Mouse (Mus musculus) midbrain, embryonic 12.5 days (tissue): Measurements from ENCODE around the gene Psme1. TPM values are rescaled to one million over a fixed set of nuclear protein-coding genes. Genes with fewer than 3 reads are reported as not detected.

Source experiments
- ATAC-seq: fragments of 200-750 bp; cut with Nextera tagmentation; 2 replicates; pipeline ENCODE4 v1.8.0; 2017; ENCODE audit warnings: low read depth, moderate TSS enrichment, moderate library complexity; ENCODE audit not compliant: low FRiP score
- H3K27ac ChIP-seq: fragments of 300-500 bp; sonication (generic); replicated peaks from 2 replicates; pipeline ENCODE4 v1.5.1; 2016; ENCODE audit warnings: mild to moderate bottlenecking
- H3K27me3 ChIP-seq: fragments of 300-500 bp; sonication (generic); 2 replicates; pipeline ENCODE4 v1.6.1; 2016; ENCODE audit warnings: mild to moderate bottlenecking
- H3K36me3 ChIP-seq: fragments of 300-500 bp; sonication (generic); 2 replicates; pipeline ENCODE4 v1.6.1; 2016
- H3K4me1 ChIP-seq: fragments of 300-500 bp; sonication (generic); 2 replicates; pipeline ENCODE4 v1.6.1; 2016
- H3K4me2 ChIP-seq: fragments of 300-500 bp; sonication (generic); replicated peaks from 2 replicates; pipeline ENCODE4 v1.6.1; 2016; ENCODE audit warnings: mild to moderate bottlenecking, moderate library complexity
- H3K4me3 ChIP-seq: fragments of 300-500 bp; sonication (generic); 2 replicates; pipeline ENCODE4 v1.5.1; 2016; ENCODE audit warnings: mild to moderate bottlenecking
- H3K9ac ChIP-seq: fragments of 300-500 bp; sonication (generic); replicated peaks from 2 replicates; pipeline ENCODE4 v1.6.1; 2016; ENCODE audit warnings: mild to moderate bottlenecking, moderate library complexity
- H3K9me3 ChIP-seq: fragments of 300-500 bp; sonication (generic); 2 replicates; pipeline ENCODE4 v1.6.1; 2016; ENCODE audit warnings: mild to moderate bottlenecking
- WGBS: fragments of 180-500 bp; shearing (Covaris S2); methylation state at CpG from one replicate; pipeline ENCODE4 v1.1.7; 2016; 5-methylcytosine and 5-hydroxymethylcytosine counted together
- polyA plus RNA-seq: library from polyadenylated mRNA; unstranded; fragments of >200 nt; fragmentation: Nextera tagmentation; extraction: Ambion mirVana; gene quantifications from 2 replicates; pipeline ENCODE4 v1.2.1, GENCODE M21; 2016

The Psme1 gene
- polyA plus RNA-seq, 1 experiment from 2014 or later = 127 TPM

DNA sequence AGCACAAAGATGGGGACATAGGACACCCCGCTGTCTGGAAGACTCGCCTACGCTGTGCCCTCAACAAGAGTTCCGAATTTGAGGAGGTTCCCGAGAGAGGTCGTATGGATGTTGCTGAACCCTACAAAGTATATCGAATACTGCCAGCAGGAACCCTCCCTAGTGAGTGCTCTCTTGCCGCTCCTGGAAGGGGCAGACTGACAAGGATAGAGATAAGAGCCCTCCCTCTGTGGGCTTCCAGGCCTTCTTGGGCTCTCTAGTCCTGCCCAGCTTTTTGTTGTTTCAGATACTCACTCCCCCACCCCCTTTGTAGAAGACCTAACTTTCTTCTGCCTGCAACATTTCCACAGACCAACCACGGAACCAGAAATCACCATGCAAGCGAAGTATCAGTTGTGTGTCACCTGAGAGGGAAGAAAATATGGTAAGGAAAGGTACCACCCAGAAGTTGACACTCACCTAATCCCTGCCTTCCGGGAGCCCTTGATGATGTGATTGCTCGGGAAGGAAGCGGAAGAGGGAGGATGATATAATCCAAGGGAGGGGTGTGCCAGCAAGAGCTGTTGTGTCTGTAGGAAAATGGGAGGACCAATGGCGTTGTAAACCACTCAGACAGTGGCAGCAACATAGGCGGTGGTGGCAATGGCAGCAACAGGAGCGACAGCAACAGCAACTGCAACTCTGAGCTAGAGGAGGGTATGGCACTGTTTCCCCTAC, 28.0 kb downstream of the Psme1 start:
- Histone ChIP-seq H3K9ac (no peak overlapping the region), H3K4me3 (no peak overlapping the region), H3K36me3 (peaks cover 68% of the 10 kb centered on the region), H3K9me3 (no peaks in the 10 kb centered on the region), H3K4me1 (peaks cover 10% of the 10 kb centered on the region; the same call in 1 of the 2 replicates), H3K4me2 (no peak overlapping the region), H3K27ac (no peak overlapping the region), H3K27me3 (no peaks in the 10 kb centered on the region)
- ATAC-seq = no peak
- 95% methylated on average over 16 of the region's 16 CpGs for WGBS

DNA sequence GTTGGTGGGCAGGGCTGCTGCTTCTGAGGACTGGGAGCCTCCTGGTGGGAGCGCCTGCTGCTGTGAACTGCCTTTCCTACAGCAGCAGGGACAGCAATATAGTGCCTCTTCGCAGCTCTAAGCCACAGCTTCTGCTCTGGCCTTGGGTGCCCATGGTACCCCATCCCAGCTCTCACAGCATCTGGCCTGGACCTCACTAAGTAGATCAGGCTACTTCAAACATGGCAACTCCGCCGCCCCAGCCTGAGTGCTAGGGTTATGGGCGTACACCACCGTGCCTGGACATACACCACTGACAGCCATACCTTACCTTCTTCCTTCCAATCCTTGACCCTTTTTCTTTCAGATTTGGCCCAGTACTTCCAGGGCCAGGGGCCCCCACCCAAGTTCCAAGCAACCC, 30.4 kb downstream of the Psme1 start:
- no peak overlapping the region for H3K4me3 ChIP-seq
- no peak overlapping the region for H3K4me2 ChIP-seq
- H3K9me3 ChIP-seq = no peaks in the 10 kb centered on the region
- ATAC-seq = no peak
- 97% methylated on average over 6 of the region's 6 CpGs for WGBS
- no peaks in the 10 kb centered on the region for H3K27me3 ChIP-seq
- peaks cover 44% of the 10 kb centered on the region for H3K36me3 ChIP-seq
- H3K27ac ChIP-seq = no peak overlapping the region
- no peak overlapping the region for H3K9ac ChIP-seq
- H3K4me1 ChIP-seq = peaks cover 10% of the 10 kb centered on the region; the same call in 1 of the 2 replicates

DNA sequence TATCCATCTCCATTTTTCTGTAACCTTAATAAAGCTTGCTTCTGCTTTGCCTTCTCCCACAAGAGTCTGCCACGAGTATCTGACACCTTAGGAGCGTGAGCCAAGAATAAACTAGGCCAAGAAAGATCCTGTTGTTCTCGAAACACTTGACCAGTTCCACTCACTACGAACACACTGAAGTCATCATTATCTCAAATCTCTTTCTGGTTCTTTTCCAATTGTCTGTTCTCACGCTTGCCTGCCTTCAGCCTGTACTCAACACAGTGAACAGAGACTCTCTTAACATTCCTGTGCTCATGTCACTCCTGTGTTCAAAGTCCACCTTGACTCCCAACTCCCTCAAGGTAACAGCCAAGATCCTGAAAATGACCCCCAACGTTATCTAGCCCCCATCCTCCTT, 35.4 kb downstream of the Psme1 start:
- H3K27ac ChIP-seq = no peak overlapping the region
- no peak overlapping the region for H3K4me2 ChIP-seq
- H3K9me3 ChIP-seq = no peaks in the 10 kb centered on the region
- H3K4me3 ChIP-seq = no peak overlapping the region
- H3K36me3 ChIP-seq = peaks cover 12% of the 10 kb centered on the region
- no peak overlapping the region for H3K9ac ChIP-seq
- 78% methylated on average over 6 of the region's 6 CpGs for WGBS
- H3K27me3 ChIP-seq = peaks cover 6% of the 10 kb centered on the region
- no peak for ATAC-seq
- H3K4me1 ChIP-seq = 0 out of 2 replicates have a peak, but pooled peaks cover 5% of the 10 kb centered on the region

DNA sequence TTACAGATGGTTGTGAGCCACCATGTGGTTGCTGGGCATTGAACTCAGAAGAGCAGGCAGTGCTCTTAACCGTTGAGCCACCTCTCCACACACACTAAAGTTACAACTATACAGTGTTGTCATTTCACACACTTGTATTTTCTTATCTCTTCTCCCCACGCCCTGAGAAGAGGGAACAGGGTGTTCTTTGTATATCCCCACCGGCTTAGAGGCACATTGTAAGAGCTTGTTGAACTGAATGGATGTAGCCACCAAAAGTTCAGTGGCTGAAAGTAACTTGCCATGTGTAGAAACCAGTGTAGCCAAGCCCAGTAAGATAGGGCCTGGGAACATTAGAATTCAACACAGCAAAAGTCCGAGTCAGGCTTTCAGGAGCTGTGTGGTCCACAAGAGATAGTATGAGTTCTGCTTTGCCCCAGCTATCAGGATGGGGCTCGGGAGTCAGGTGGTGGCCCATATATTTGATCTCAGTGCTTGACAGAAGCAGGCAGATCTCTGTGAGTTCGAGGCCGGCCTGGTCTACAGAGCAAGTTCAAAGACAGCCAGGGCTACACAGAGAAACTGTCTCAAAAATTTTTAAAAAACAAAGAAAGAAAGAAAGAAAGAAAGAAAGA, 36.7 kb downstream of the Psme1 start:
- Histone ChIP-seq H3K9ac (no peak overlapping the region), H3K4me3 (no peak overlapping the region), H3K36me3 (no peaks in the 10 kb centered on the region), H3K27ac (no peak overlapping the region), H3K27me3 (peaks cover 9% of the 10 kb centered on the region), H3K4me1 (0 out of 2 replicates have a peak, but pooled peaks cover 9% of the 10 kb centered on the region), H3K4me2 (no peak overlapping the region), H3K9me3 (no peaks in the 10 kb centered on the region)
- 87% methylated on average over 7 of the region's 7 CpGs for WGBS
- no peak for ATAC-seq

- Histone ChIP-seq H3K9me3 (no peaks in the 10 kb centered on the region), H3K27ac (no peak overlapping the region), H3K4me1 (0 out of 2 replicates have a peak, but pooled peaks cover 9% of the 10 kb centered on the region), H3K4me3 (no peak overlapping the region), H3K9ac (no peak overlapping the region), H3K36me3 (no peaks in the 10 kb centered on the region), H3K4me2 (no peak overlapping the region), H3K27me3 (peaks cover 9% of the 10 kb centered on the region)
- WGBS = 52% methylated on average over 2 of the region's 2 CpGs
- no peak for ATAC-seq
Observed at GRCm38 (mm10) chr14:55615876-55616275, 38.0 kb downstream of the Psme1 start.

GRCm38 (mm10) chr14:55616844-55617243, 38.9 kb downstream of the Psme1 start:
- Histone ChIP-seq H3K4me1 (0 out of 2 replicates have a peak, but pooled peaks cover 9% of the 10 kb centered on the region), H3K4me3 (no peak overlapping the region), H3K27ac (no peak overlapping the region), H3K9me3 (no peaks in the 10 kb centered on the region), H3K4me2 (no peak overlapping the region), H3K36me3 (no peaks in the 10 kb centered on the region), H3K27me3 (peaks cover 9% of the 10 kb centered on the region), H3K9ac (no peak overlapping the region)
- no peak for ATAC-seq
- 63% methylated on average over 2 of the region's 2 CpGs for WGBS

DNA sequence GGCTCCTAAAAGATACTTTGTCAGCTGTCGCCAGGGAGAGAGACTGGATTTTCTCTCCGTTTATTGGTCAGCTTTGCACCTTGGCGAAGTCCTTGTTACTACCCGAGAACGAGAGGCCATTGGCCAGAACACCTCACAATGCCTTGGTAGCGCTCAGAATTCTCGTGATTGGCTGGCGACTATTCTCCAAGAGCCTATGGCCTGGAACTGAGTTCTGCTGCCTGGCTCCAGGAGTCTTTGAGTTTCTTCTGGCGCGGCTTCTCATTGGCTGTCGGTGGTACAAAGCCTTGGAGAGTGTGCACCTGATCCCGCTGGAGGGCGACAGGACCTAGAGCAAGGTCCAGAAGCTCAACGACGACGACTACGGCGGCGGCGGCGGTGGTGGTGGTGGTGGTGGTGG, 39.9 kb downstream of the Psme1 start, which contains the start of gene Rec8:
Gene Rec8, plus strand, starts transcription at position 216 of the 400 bp plus-strand sequence.
- Histone ChIP-seq H3K27ac (no peak within 1 kb of the TSS), H3K27me3 (peaks cover 9% of the 10 kb centered on the region), H3K4me1 (0 out of 2 replicates have a peak, but pooled peaks cover 9% of the 10 kb centered on the region), H3K36me3 (no peaks in the 10 kb centered on the region), H3K4me3 (peak within 1 kb of the TSS; percentile 19), H3K4me2 (peak within 1 kb of the TSS; percentile 30), H3K9ac (no peak within 1 kb of the TSS), H3K9me3 (no peaks in the 10 kb centered on the region)
- WGBS = 25% methylated on average over 21 of the region's 21 CpGs
- peak; percentile 54; the same call in 1 of the 2 replicates for ATAC-seq

GRCm38 (mm10) chr14:55618486-55619195, 40.7 kb downstream of the Psme1 start:
- peak overlapping the region; percentile 19 for H3K4me3 ChIP-seq
- no peak overlapping the region for H3K27ac ChIP-seq
- peak overlapping the region; percentile 30 for H3K4me2 ChIP-seq
- H3K27me3 ChIP-seq = peaks cover 9% of the 10 kb centered on the region
- WGBS = 53% methylated on average over 22 of the region's 22 CpGs
- no peaks in the 10 kb centered on the region for H3K9me3 ChIP-seq
- ATAC-seq = no peak
- H3K9ac ChIP-seq = no peak overlapping the region
- H3K4me1 ChIP-seq = 0 out of 2 replicates have a peak, but pooled peaks cover 9% of the 10 kb centered on the region
- H3K36me3 ChIP-seq = 0 out of 2 replicates have a peak, but pooled peaks cover 1% of the 10 kb centered on the region

GRCm38 (mm10) chr14:55628077-55628827, 50.3 kb downstream of the Psme1 start:
- Histone ChIP-seq H3K36me3 (peaks cover 97% of the 10 kb centered on the region), H3K4me2 (no peak overlapping the region), H3K27me3 (no peaks in the 10 kb centered on the region), H3K9me3 (no peaks in the 10 kb centered on the region), H3K9ac (no peak overlapping the region), H3K4me3 (no peak overlapping the region), H3K27ac (no peak overlapping the region), H3K4me1 (no peaks in the 10 kb centered on the region)
- no peak for ATAC-seq
- WGBS = 93% methylated on average over 27 of the region's 27 CpGs

- Histone ChIP-seq H3K9me3 (no peaks in the 10 kb centered on the region), H3K4me1 (peaks cover 3% of the 10 kb centered on the region; the same call in 1 of the 2 replicates), H3K4me2 (no peak overlapping the region), H3K9ac (no peak overlapping the region), H3K27me3 (no peaks in the 10 kb centered on the region), H3K36me3 (peaks cover 99% of the 10 kb centered on the region), H3K4me3 (no peak overlapping the region), H3K27ac (no peak overlapping the region)
- WGBS = 61% methylated on average over 5 of the region's 5 CpGs
- no peak for ATAC-seq
Observed at GRCm38 (mm10) chr14:55629312-55629711, 51.4 kb downstream of the Psme1 start.
